Mouse (Mus musculus) MEL (cell line): ENCODE results near the gene Stab1.

Experiments
- CHD1 ChIP-seq: IDR thresholded peaks from 2 replicates; pipeline ENCODE4 v1.6.1; 2012; ENCODE audit warnings: low read depth, mild to moderate bottlenecking, inconsistent platforms, low read length, improper control_type of control experiment
- CTCF ChIP-seq, 3 experiments: IDR thresholded peaks in 2 of 3; conservative IDR thresholded peaks in 1 of 3; 2 replicates each; pipeline ENCODE4 v1.5.1; 2011 to 2012; ENCODE audit warnings: low read length in 3 of 3, low read depth in 2 of 3, mild to moderate bottlenecking in 2 of 3, improper control_type of control experiment in 1 of 3, inconsistent platforms in 1 of 3, mixed read lengths in 1 of 3, moderate library complexity in 1 of 3; ENCODE audit not compliant: control insufficient read depth in 1 of 3, insufficient read depth in 1 of 3, poor library complexity in 1 of 3, severe bottlenecking in 1 of 3
- E2F4 ChIP-seq: IDR thresholded peaks from 2 replicates; pipeline ENCODE4 v1.6.1; 2011; ENCODE audit warnings: low read depth, low read length, improper control_type of control experiment, borderline replicate concordance
- EP300 ChIP-seq, 2 experiments: IDR thresholded peaks; 2 replicates each; pipeline ENCODE4 v1.6.1; 2011; ENCODE audit warnings: improper control_type of control experiment in 2 of 2, low read length in 2 of 2, low read depth in 1 of 2, mild to moderate bottlenecking in 1 of 2
- JUND ChIP-seq: IDR thresholded peaks from 2 replicates; pipeline ENCODE4 v1.6.1; 2011; ENCODE audit warnings: low read depth, mild to moderate bottlenecking, improper control_type of control experiment, low read length
- KAT2A ChIP-seq: conservative IDR thresholded peaks from 2 replicates; pipeline ENCODE4 v1.6.1; 2012; ENCODE audit warnings: low read depth, low read length, improper control_type of control experiment, inconsistent platforms
- POLR2A ChIP-seq, 2 experiments: IDR thresholded peaks; 2 replicates each; pipeline ENCODE4 v1.6.1; 2011 to 2012; ENCODE audit warnings: low read length in 2 of 2, mild to moderate bottlenecking in 2 of 2, control low read depth in 1 of 2, improper control_type of control experiment in 1 of 2, low read depth in 1 of 2, moderate library complexity in 1 of 2; ENCODE audit not compliant: control insufficient read depth in 1 of 2, insufficient read depth in 1 of 2, poor library complexity in 1 of 2
- SIN3A ChIP-seq: IDR thresholded peaks from 2 replicates; pipeline ENCODE4 v1.6.1; 2012; ENCODE audit warnings: low read length, improper control_type of control experiment, inconsistent platforms
- TAL1 ChIP-seq: IDR thresholded peaks from 2 replicates; pipeline ENCODE4 v1.6.1; 2012; ENCODE audit warnings: mild to moderate bottlenecking, inconsistent platforms, low read length, moderate library complexity, mixed read lengths
- ZNF384 ChIP-seq: IDR thresholded peaks from 2 replicates; pipeline ENCODE4 v1.6.1; 2012; ENCODE audit warnings: low read depth, mild to moderate bottlenecking, inconsistent platforms, low read length, improper control_type of control experiment

GRCm38 (mm10) chr14:31137281-31137595 is 31.2 kb downstream of the Stab1 start:
- TF ChIP-seq CHD1: no peak
- no peak for TF ChIP-seq POLR2A (IDR thresholded peaks at IDR 0.05; ENCODE audit: control insufficient read depth in 1 of 2, insufficient read depth in 1 of 2, low read depth in 1 of 2, low read length in 2 of 2, poor library complexity in 1 of 2)
- no peak for TF ChIP-seq CTCF (IDR thresholded peaks at IDR 0.05 in 2 of 3, conservative IDR thresholded peaks at IDR 0.05 in 1 of 3; ENCODE audit: control insufficient read depth in 1 of 3, insufficient read depth in 1 of 3, low read depth in 2 of 3, low read length in 3 of 3, poor library complexity in 1 of 3, severe bottlenecking in 1 of 3)
- no peak for TF ChIP-seq TAL1
- no peak for TF ChIP-seq ZNF384
- no peak for TF ChIP-seq KAT2A
- TF ChIP-seq EP300 (IDR thresholded peaks at IDR 0.05; ENCODE audit: low read depth in 1 of 2, low read length in 2 of 2): no peak
- no peak for TF ChIP-seq SIN3A
- TF ChIP-seq E2F4: no peak
- TF ChIP-seq JUND: no peak
